Comparison of ENCODE assay signal across 15 mouse cellular contexts in the genomic region with DNA sequence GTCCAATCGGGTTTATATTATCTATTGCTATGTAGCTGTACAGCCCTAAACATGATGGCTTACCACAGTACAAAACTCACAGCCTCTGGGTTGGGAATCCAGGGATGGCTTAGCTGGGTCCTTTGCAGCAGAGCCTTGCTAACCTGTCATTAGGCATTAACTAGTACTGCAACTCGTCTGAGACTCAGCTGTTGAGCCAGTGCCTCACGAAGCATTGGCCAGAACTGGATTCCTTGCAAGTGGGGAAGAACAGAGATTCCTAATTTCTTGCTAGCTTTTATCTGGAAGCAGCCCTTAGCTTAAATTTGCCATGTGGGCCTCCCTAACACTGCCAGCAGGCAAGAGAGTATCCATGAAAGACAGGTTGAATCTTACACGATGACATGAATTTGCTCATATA.
A peak's percentile ranks its signal among the peaks of the same experiment; 100 is the strongest.
DNase-seq lines count a peak whose midpoint lies in the region; ATAC-seq and TF ChIP-seq lines count a peak whose summit lies in the region.
"Had no signal": no experiment of that assay in that cellular context is flagged by ENCODE, and none has a peak within 500 bp of the region (broad histone marks: within the 10 kb centered on the region; RNA-seq: fewer than 3 reads in every experiment).

No protein-coding gene starts in this region.

- H3K36me3 ChIP-seq in lung, embryonic 16.5 days (ENCODE audit: control insufficient read depth, insufficient read depth, low read length) = peaks cover 25% of the 10 kb centered on the region
- H3K36me3 ChIP-seq in intestine, embryonic 15.5 days = peaks cover 15% of the 10 kb centered on the region
- H3K36me3 ChIP-seq in forebrain, embryonic 11.5 days (ENCODE audit: control insufficient read depth, insufficient read depth, low read length) = no peaks in the 10 kb centered on the region

- no peak overlapping the region for H3K4me2 ChIP-seq in lung, embryonic 16.5 days (ENCODE audit: low read depth, low read length)
- H3K4me2 ChIP-seq in intestine, embryonic 15.5 days (replicated peaks) = no peak overlapping the region
- H3K4me2 ChIP-seq in forebrain, embryonic 11.5 days (ENCODE audit: low read depth, low read length, severe bottlenecking) = no peak overlapping the region
- H3K4me2 ChIP-seq: embryonic facial prominence, embryonic 13.5 days; forebrain, embryonic 13.5 days; limb, embryonic 12.5 days had no signal

- H3K4me3 ChIP-seq in lung, embryonic 16.5 days (ENCODE audit: low read length) = no peak overlapping the region
- no peak overlapping the region for H3K4me3 ChIP-seq in intestine, embryonic 15.5 days (replicated peaks)
- H3K4me3 ChIP-seq in olfactory bulb, adult 2 months (ENCODE audit: insufficient read depth, low read depth, low read length) = no peak overlapping the region
- no peak overlapping the region for H3K4me3 ChIP-seq in forebrain, embryonic 11.5 days (ENCODE audit: low read depth, low read length)
- H3K4me3 ChIP-seq: embryonic facial prominence, embryonic 13.5 days; forebrain, embryonic 13.5 days; limb, embryonic 12.5 days had no signal

- H3K27ac ChIP-seq in lung, embryonic 16.5 days (ENCODE audit: low read length) = peak overlapping the region; percentile 82
- peak overlapping the region; percentile 71 for H3K27ac ChIP-seq in intestine, embryonic 15.5 days
- 0 out of 2 replicates have a peak overlapping the region, but pooled peaks have one; percentile 28 for H3K27ac ChIP-seq in olfactory bulb, adult 2 months (ENCODE audit: insufficient read depth, low read depth, low read length)
- H3K27ac ChIP-seq in forebrain, embryonic 11.5 days (ENCODE audit: low read depth, low read length) = no peak overlapping the region
- H3K27ac ChIP-seq: embryonic facial prominence, embryonic 13.5 days; forebrain, embryonic 13.5 days had no signal

- no peak for ATAC-seq in lung, embryonic 16.5 days (ENCODE audit: low read depth)
- no peak for ATAC-seq in intestine, embryonic 15.5 days
- ATAC-seq in forebrain, embryonic 11.5 days (replicated peaks; ENCODE audit: low FRiP score) = no peak
- ATAC-seq: forebrain, embryonic 13.5 days had no signal

- no peaks in the 10 kb centered on the region for H3K9me3 ChIP-seq in lung, embryonic 16.5 days (ENCODE audit: control insufficient read depth, low read length)
- no peaks in the 10 kb centered on the region for H3K9me3 ChIP-seq in intestine, embryonic 15.5 days
- H3K9me3 ChIP-seq in forebrain, embryonic 11.5 days (ENCODE audit: control insufficient read depth, low read length) = no peaks in the 10 kb centered on the region
- H3K9me3 ChIP-seq: embryonic facial prominence, embryonic 13.5 days; forebrain, embryonic 13.5 days; limb, embryonic 12.5 days had no signal

- no peak overlapping the region for H3K9ac ChIP-seq in lung, embryonic 16.5 days (ENCODE audit: low read length)
- no peak overlapping the region for H3K9ac ChIP-seq in intestine, embryonic 15.5 days
- no peak overlapping the region for H3K9ac ChIP-seq in forebrain, embryonic 11.5 days (ENCODE audit: low read length)
- H3K9ac ChIP-seq: embryonic facial prominence, embryonic 13.5 days; forebrain, embryonic 13.5 days; limb, embryonic 12.5 days had no signal

- 85% methylated on average over 4 of the region's 4 CpGs for WGBS in lung, embryonic 16.5 days
- 88% methylated on average over 4 of the region's 4 CpGs for WGBS in intestine, embryonic 15.5 days
- WGBS in olfactory bulb, adult 2 months = 76% methylated on average over 4 of the region's 4 CpGs
- WGBS in forebrain, embryonic 11.5 days = 90% methylated on average over 4 of the region's 4 CpGs

- no peak for TF ChIP-seq CTCF in olfactory bulb, adult 2 months (IDR thresholded peaks at IDR 0.05; ENCODE audit: insufficient read depth, low read depth, low read length)

- H3K4me1 ChIP-seq in lung, embryonic 16.5 days (replicated peaks; ENCODE audit: control insufficient read depth, insufficient read depth, low read length) = peaks cover 30% of the 10 kb centered on the region
- H3K4me1 ChIP-seq in intestine, embryonic 15.5 days (replicated peaks) = peaks cover 29% of the 10 kb centered on the region; the same call in 1 of the 2 replicates
- H3K4me1 ChIP-seq in olfactory bulb, adult 2 months (ENCODE audit: control insufficient read depth, insufficient read depth, low read length) = 0 out of 2 replicates have a peak, but pooled peaks cover 4% of the 10 kb centered on the region
- H3K4me1 ChIP-seq in forebrain, embryonic 11.5 days (replicated peaks; ENCODE audit: control insufficient read depth, insufficient read depth, low read length) = no peaks in the 10 kb centered on the region
- H3K4me1 ChIP-seq: forebrain, embryonic 13.5 days had no signal

- H3K27me3 ChIP-seq in lung, embryonic 16.5 days (ENCODE audit: control insufficient read depth, insufficient read depth, low read depth, low read length) = no peaks in the 10 kb centered on the region
- no peaks in the 10 kb centered on the region for H3K27me3 ChIP-seq in intestine, embryonic 15.5 days (replicated peaks)
- no peaks in the 10 kb centered on the region for H3K27me3 ChIP-seq in forebrain, embryonic 11.5 days (ENCODE audit: control insufficient read depth, insufficient read depth, low read length)
- H3K27me3 ChIP-seq: embryonic facial prominence, embryonic 13.5 days; forebrain, embryonic 13.5 days; limb, embryonic 12.5 days had no signal

- DNase-seq in kidney, adult 18-20 months = peak; percentile 25
- no peak for DNase-seq in kidney, adult 11 months
- DNase-seq in lung, postnatal 14 days = no peak
- DNase-seq in forebrain, embryonic 11.5 days (ENCODE audit: low spot score) = no peak
- no peak for DNase-seq in frontal cortex, postnatal 10 days (ENCODE audit: low spot score in 2 of 2)
- DNase-seq: cerebellum, postnatal 14 days; gastrocnemius, postnatal 10 days; layer of hippocampus, postnatal 36 days; right cerebral cortex, postnatal 4 days had no signal

- no peak for TF ChIP-seq POLR2A in olfactory bulb, adult 2 months (IDR thresholded peaks at IDR 0.05; ENCODE audit: insufficient read depth, low read depth, low read length)
